Mouse (Mus musculus): ENCODE measurements at regions not wholly inside any gene's neighbourhood (a gene's known extent, or its start where the extent isn't known, plus 50 kb on each side); places are given as distances from the start of the nearest gene placed in this dataset.

DNA sequence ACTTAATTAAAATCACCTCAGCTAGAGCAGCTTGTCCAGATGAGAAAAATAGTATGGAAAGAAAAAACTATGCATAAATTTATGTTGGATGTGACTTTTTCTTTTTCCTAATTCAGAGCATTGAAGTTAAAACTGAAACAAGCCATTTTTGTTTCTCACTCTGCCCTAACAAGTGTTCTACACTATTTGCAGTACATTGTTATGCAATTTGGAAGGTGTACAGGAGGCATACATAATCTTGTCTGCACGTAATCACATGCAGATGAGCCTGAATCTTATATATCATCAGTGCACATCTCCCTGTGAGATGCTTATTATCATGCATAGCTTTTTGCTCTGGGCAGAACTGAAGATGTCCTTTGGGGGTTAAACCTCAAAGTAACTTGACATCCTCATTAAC lies 1381.3 kb downstream of the Tbl1xr1 start:
- TF ChIP-seq CTCF (IDR thresholded peaks at IDR 0.05) = no peak
- no peak for TF ChIP-seq EP300 (IDR thresholded peaks at IDR 0.05)

Measured in lung, postnatal 0 days (tissue).